Mouse (Mus musculus): ENCODE measurements at regions not wholly inside any gene's neighbourhood (a gene's known extent, or its start where the extent isn't known, plus 50 kb on each side); places are given as distances from the start of the nearest gene placed in this dataset.

DNA sequence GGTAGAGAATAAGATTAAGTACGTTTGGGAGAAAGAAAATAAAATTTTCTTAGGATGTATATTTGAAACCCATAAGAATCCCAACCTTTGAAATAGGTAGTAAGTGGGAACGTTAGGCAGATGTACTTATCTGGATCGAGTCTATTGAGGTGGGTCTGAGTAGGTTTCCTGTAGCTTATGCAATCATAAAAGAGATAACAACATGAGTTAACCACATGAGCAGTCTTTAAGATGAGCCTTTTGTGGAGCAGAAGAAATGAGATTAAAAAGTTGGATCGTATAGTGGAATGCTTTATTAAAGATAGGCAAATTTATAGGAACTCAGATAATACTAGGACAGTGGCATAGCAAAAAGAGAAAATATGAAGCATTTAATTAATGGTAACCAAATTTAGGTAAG, 646.3 kb upstream of the Diaph2 start:
- TF ChIP-seq CHD2 (IDR thresholded peaks at IDR 0.05; ENCODE audit: low read depth, low read length) (no peak), HCFC1 (IDR thresholded peaks at IDR 0.05; ENCODE audit: borderline replicate concordance, insufficient read depth, low read length) (no peak)

Measured in ES-E14 (cell line).